Comparison of ENCODE assay signal across 10 mouse cellular contexts in the genomic region with DNA sequence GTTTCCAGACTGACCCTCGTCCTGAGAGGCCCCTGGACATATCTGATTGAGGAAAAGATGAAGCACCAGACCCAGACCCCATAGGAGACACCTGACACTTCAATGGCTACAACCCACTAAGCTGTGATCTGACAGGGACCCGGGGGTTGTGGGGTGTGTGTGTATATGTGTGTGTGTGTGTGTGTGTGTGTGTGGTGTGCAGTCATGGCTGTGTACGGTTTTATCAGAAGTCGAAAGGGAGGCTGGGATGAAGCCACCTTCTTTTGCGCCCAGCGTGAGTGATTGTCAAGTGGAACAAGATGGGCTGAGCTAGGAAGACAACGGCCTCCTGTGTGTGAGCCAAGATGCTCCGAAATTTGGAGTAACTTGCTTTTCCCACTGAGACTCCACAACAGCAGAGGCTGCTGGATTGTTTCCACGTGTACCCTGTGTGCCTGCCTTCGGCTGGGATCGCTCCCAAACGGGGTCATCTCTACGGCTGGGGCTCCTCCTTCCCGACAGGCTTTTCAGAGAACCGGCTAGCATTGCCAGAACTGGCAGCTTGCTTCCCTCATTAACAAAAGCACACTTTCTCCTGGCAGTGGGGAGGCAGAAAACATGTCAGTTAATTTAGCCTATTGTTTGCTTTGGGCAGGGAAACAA. TPM values are rescaled to one million over a fixed set of nuclear protein-coding genes. Genes with fewer than 3 reads are reported as not detected.
DNase-seq lines count a peak whose midpoint lies in the region; ATAC-seq and TF ChIP-seq lines count a peak whose summit lies in the region.
"Had no signal": no experiment of that assay in that cellular context is flagged by ENCODE, and none has a peak within 500 bp of the region (broad histone marks: within the 10 kb centered on the region; RNA-seq: fewer than 3 reads in every experiment).

No protein-coding gene starts in this region.

- ATAC-seq in forebrain, embryonic 15.5 days (replicated peaks), result peak; percentile 82
- ATAC-seq in forebrain, embryonic 11.5 days (replicated peaks; ENCODE audit: low FRiP score), result no peak
- peak; percentile 43; the same call in 1 of the 2 replicates for ATAC-seq in embryonic facial prominence, embryonic 15.5 days (ENCODE audit: insufficient number of reproducible peaks, low FRiP score, low TSS enrichment, low read depth)
- ATAC-seq: activated CD4-positive, CD25-positive, alpha-beta regulatory T cell, adult 4 months had no signal

- TF ChIP-seq POLR2A in heart, adult 2 months (IDR thresholded peaks at IDR 0.05; ENCODE audit: insufficient read depth, low read depth, low read length), result no peak

- no peak overlapping the region for H3K9ac ChIP-seq in forebrain, embryonic 15.5 days (replicated peaks)
- H3K9ac ChIP-seq in forebrain, embryonic 11.5 days (ENCODE audit: low read length), result no peak overlapping the region
- no peak overlapping the region for H3K9ac ChIP-seq in embryonic facial prominence, embryonic 15.5 days
- no peak overlapping the region for H3K9ac ChIP-seq in heart, adult 2 months (ENCODE audit: low read depth, low read length)

- 46% methylated on average over 15 of the region's 15 CpGs for WGBS in forebrain, embryonic 15.5 days
- WGBS in forebrain, embryonic 11.5 days, result 82% methylated on average over 15 of the region's 15 CpGs
- WGBS in embryonic facial prominence, embryonic 15.5 days, result 49% methylated on average over 15 of the region's 15 CpGs
- 59% methylated on average over 15 of the region's 15 CpGs for WGBS in heart, adult 2 months

- H3K27me3 ChIP-seq in forebrain, embryonic 15.5 days, result no peaks in the 10 kb centered on the region
- no peaks in the 10 kb centered on the region for H3K27me3 ChIP-seq in forebrain, embryonic 11.5 days (ENCODE audit: control insufficient read depth, insufficient read depth, low read length)
- H3K27me3 ChIP-seq in embryonic facial prominence, embryonic 15.5 days, result no peaks in the 10 kb centered on the region
- H3K27me3 ChIP-seq in heart, adult 2 months (ENCODE audit: control insufficient read depth, insufficient read depth, low read length), result no peaks in the 10 kb centered on the region

- H3K36me3 ChIP-seq in forebrain, embryonic 15.5 days, result no peaks in the 10 kb centered on the region
- no peaks in the 10 kb centered on the region for H3K36me3 ChIP-seq in forebrain, embryonic 11.5 days (ENCODE audit: control insufficient read depth, insufficient read depth, low read length)
- no peaks in the 10 kb centered on the region for H3K36me3 ChIP-seq in embryonic facial prominence, embryonic 15.5 days
- H3K36me3 ChIP-seq in heart, adult 2 months (ENCODE audit: control insufficient read depth, insufficient read depth, low read length), result no peaks in the 10 kb centered on the region

- H3K4me2 ChIP-seq in forebrain, embryonic 15.5 days (replicated peaks), result 0 out of 2 replicates have a peak overlapping the region, but pooled peaks have one; percentile 0
- H3K4me2 ChIP-seq in forebrain, embryonic 11.5 days (ENCODE audit: low read depth, low read length, severe bottlenecking), result no peak overlapping the region
- no peak overlapping the region for H3K4me2 ChIP-seq in embryonic facial prominence, embryonic 15.5 days (replicated peaks)

- no peak for DNase-seq in forebrain, embryonic 11.5 days (ENCODE audit: low spot score)
- DNase-seq in left cerebral cortex, postnatal 10 days (ENCODE audit: extremely low spot score in 1 of 2, low spot score in 2 of 2), result peak; percentile 73 to 76
- peak; percentile 62 for DNase-seq in right cerebral cortex, adult 18-20 months
- no peak for DNase-seq in heart, adult 2 months
- no peak for DNase-seq in spleen, postnatal 10 days (ENCODE audit: low spot score in 2 of 2)
- no peak for DNase-seq in spleen, postnatal 36 days (ENCODE audit: low spot score in 2 of 2)

- peaks cover 23% of the 10 kb centered on the region for H3K4me1 ChIP-seq in forebrain, embryonic 15.5 days
- no peaks in the 10 kb centered on the region for H3K4me1 ChIP-seq in forebrain, embryonic 11.5 days (replicated peaks; ENCODE audit: control insufficient read depth, insufficient read depth, low read length)
- peaks cover 4% of the 10 kb centered on the region; the same call in 1 of the 2 replicates for H3K4me1 ChIP-seq in embryonic facial prominence, embryonic 15.5 days
- H3K4me1 ChIP-seq in heart, adult 2 months (ENCODE audit: control insufficient read depth, insufficient read depth, low read length), result no peaks in the 10 kb centered on the region

- no peak for TF ChIP-seq EP300 in heart, adult 2 months (IDR thresholded peaks at IDR 0.05; ENCODE audit: insufficient read depth, low read depth, low read length)

- peak overlapping the region; percentile 12 for H3K27ac ChIP-seq in forebrain, embryonic 15.5 days (replicated peaks)
- no peak overlapping the region for H3K27ac ChIP-seq in forebrain, embryonic 11.5 days (ENCODE audit: low read depth, low read length)
- no peak overlapping the region for H3K27ac ChIP-seq in embryonic facial prominence, embryonic 15.5 days (replicated peaks)
- no peak overlapping the region for H3K27ac ChIP-seq in heart, adult 2 months

- intact Hi-C loops in left cerebral cortex, postnatal 10 days (cut with DNase I), result no loop called here
- intact Hi-C loops in heart, adult 2 months (cut with DNase I), result no loop called here

- no peak overlapping the region for H3K4me3 ChIP-seq in forebrain, embryonic 15.5 days
- H3K4me3 ChIP-seq in forebrain, embryonic 11.5 days (ENCODE audit: low read depth, low read length), result no peak overlapping the region
- no peak overlapping the region for H3K4me3 ChIP-seq in embryonic facial prominence, embryonic 15.5 days (replicated peaks)
- H3K4me3 ChIP-seq in heart, adult 2 months, result no peak overlapping the region
- H3K4me3 ChIP-seq: myocyte had no signal

- no peaks in the 10 kb centered on the region for H3K79me2 ChIP-seq in heart, adult 2 months (replicated peaks; ENCODE audit: control insufficient read depth, insufficient read depth, low read length)

- TF ChIP-seq CTCF in heart, adult 2 months (IDR thresholded peaks at IDR 0.05), result no peak

- no peaks in the 10 kb centered on the region for H3K9me3 ChIP-seq in forebrain, embryonic 15.5 days
- no peaks in the 10 kb centered on the region for H3K9me3 ChIP-seq in forebrain, embryonic 11.5 days (ENCODE audit: control insufficient read depth, low read length)
- no peaks in the 10 kb centered on the region for H3K9me3 ChIP-seq in embryonic facial prominence, embryonic 15.5 days (replicated peaks)

RNA-seq across cellular contexts. Expression of a gene that starts 50.1 kb away (rescaled TPM):
- polyA plus RNA-seq in forebrain, embryonic 15.5 days (2015; fragmentation: Nextera tagmentation; extraction: Ambion mirVana), result 0.08 TPM in 1 of 2 replicates, not detected in the other
- not detected in 2 replicates for polyA plus RNA-seq in forebrain, embryonic 11.5 days (2014; fragmentation: Nextera tagmentation; extraction: Ambion mirVana)
- 0.93 and 1.3 TPM in 2 replicates for polyA plus RNA-seq in embryonic facial prominence, embryonic 15.5 days (2015; fragmentation: Nextera tagmentation; extraction: Ambion mirVana)
- total RNA-seq in left cerebral cortex, postnatal 10 days (2021), result not detected
- total RNA-seq in heart, adult 2 months (2021), result not detected
- polyA plus RNA-seq in heart, adult 2 months (2012; rRNA removed), result 0.12 TPM in 1 of 2 replicates, not detected in the other
- polyA plus RNA-seq: myocyte had no signal

Comparison
In these comparisons a context has a peak if more than half of its experiments do, and no peak if none do; other contexts are left out.
1. DNase-seq: peak in left cerebral cortex, postnatal 10 days (2 of 2) and right cerebral cortex, adult 18-20 months (single experiment); none in forebrain, embryonic 11.5 days (single experiment), heart, adult 2 months (0 of 2), spleen, postnatal 10 days (0 of 2) and spleen, postnatal 36 days (0 of 2).